9 mouse cellular contexts compared by ENCODE assay signal in the genomic region with DNA sequence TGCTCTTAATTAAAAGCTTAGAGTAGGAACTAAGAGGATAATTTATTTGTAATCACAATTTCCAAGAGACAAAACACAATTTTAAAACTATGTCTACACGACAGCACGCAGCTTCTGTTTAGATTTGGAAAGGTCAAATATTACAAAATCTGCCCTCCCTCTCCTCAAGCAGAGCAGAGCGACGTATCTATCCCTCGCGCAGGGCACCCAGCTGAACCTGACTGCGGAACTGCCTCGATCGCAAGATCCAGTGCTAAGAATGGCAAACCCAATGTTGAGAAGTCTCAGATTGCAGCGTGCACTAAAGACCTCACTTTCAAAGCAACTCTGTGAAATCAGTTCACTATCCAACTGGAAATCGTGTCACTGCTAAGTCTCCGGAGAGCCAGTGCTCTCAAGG. TPM values are rescaled to one million over a fixed set of nuclear protein-coding genes. Genes with fewer than 3 reads are reported as not detected.
DNase-seq lines count a peak whose midpoint lies in the region; ATAC-seq and TF ChIP-seq lines count a peak whose summit lies in the region.
"Had no signal": no experiment of that assay in that cellular context is flagged by ENCODE, and none has a peak within 500 bp of the region (broad histone marks: within the 10 kb centered on the region; RNA-seq: fewer than 3 reads in every experiment).

No protein-coding gene starts in this region.

- no peak for TF ChIP-seq CTCF in gastrocnemius, adult 2 months (IDR thresholded peaks at IDR 0.05)
- TF ChIP-seq CTCF in E14TG2a.4 (conservative IDR thresholded peaks at IDR 0.05; ENCODE audit: low read length) = no peak
- TF ChIP-seq CTCF in liver, postnatal 0 days (IDR thresholded peaks at IDR 0.05; ENCODE audit: low read depth) = no peak

- no peaks in the 10 kb centered on the region for H3K36me3 ChIP-seq in E14TG2a.4 (ENCODE audit: insufficient read depth, low read length)
- no peaks in the 10 kb centered on the region for H3K36me3 ChIP-seq in heart, embryonic 16.5 days (ENCODE audit: control insufficient read depth, insufficient read depth)
- no peaks in the 10 kb centered on the region for H3K36me3 ChIP-seq in liver, postnatal 0 days (replicated peaks; ENCODE audit: insufficient read depth, low read length)

- 36% methylated on average over 12 of the region's 12 CpGs for WGBS in heart, embryonic 16.5 days
- WGBS in liver, postnatal 0 days (ENCODE audit: insufficient replicate concordance) = 54% methylated on average over 12 of the region's 12 CpGs

- no peak for TF ChIP-seq EP300 in liver, postnatal 0 days (IDR thresholded peaks at IDR 0.05; ENCODE audit: low read depth)

- DNase-seq in gastrocnemius, adult 2 months = peak; percentile 35
- DNase-seq in gastrocnemius, adult 8-10 months (ENCODE audit: low spot score in 2 of 2) = no peak
- DNase-seq in liver, postnatal 0 days = no peak
- no peak for DNase-seq in thymus, postnatal 14 days
- DNase-seq in right cerebral cortex, postnatal 25 days = no peak
- no peak for DNase-seq in layer of hippocampus, postnatal 25 days (ENCODE audit: extremely low spot score in 1 of 2, low spot score in 1 of 2)
- DNase-seq: lung, postnatal 4 days had no signal

- peak overlapping the region; percentile 89 for H3K4me2 ChIP-seq in heart, embryonic 16.5 days (ENCODE audit: low read depth, low read length)
- peak overlapping the region; percentile 73 for H3K4me2 ChIP-seq in liver, postnatal 0 days (ENCODE audit: low read depth, low read length)

- intact Hi-C loops in gastrocnemius, adult 2 months (cut with DNase I) = no loop called here

- no peak for ATAC-seq in heart, embryonic 16.5 days (replicated peaks; ENCODE audit: extremely low read depth, insufficient read depth, low FRiP score)
- no peak for ATAC-seq in liver, postnatal 0 days

- peaks cover 12% of the 10 kb centered on the region for H3K27me3 ChIP-seq in E14TG2a.4 (ENCODE audit: insufficient read depth, low read length)
- no peaks in the 10 kb centered on the region for H3K27me3 ChIP-seq in heart, embryonic 16.5 days (ENCODE audit: control insufficient read depth, insufficient read depth, low read length)
- H3K27me3 ChIP-seq in liver, postnatal 0 days (ENCODE audit: insufficient read depth, low read length) = peaks cover 15% of the 10 kb centered on the region

- peak overlapping the region; percentile 98 for H3K9ac ChIP-seq in heart, embryonic 16.5 days (ENCODE audit: low read length)
- H3K9ac ChIP-seq in liver, postnatal 0 days (replicated peaks) = peak overlapping the region; percentile 60

- no peaks in the 10 kb centered on the region for H3K9me3 ChIP-seq in E14TG2a.4 (ENCODE audit: low read length)
- no peaks in the 10 kb centered on the region for H3K9me3 ChIP-seq in heart, embryonic 16.5 days (replicated peaks; ENCODE audit: control insufficient read depth, low read length)
- no peaks in the 10 kb centered on the region for H3K9me3 ChIP-seq in liver, postnatal 0 days (ENCODE audit: low read length)

- peak overlapping the region; percentile 77 for H3K4me3 ChIP-seq in gastrocnemius, adult 2 months
- peak overlapping the region; percentile 94 for H3K4me3 ChIP-seq in E14TG2a.4 (replicated peaks; ENCODE audit: low read length)
- peak overlapping the region; percentile 98 for H3K4me3 ChIP-seq in heart, embryonic 16.5 days (ENCODE audit: low read length)
- peak overlapping the region; percentile 79 for H3K4me3 ChIP-seq in liver, postnatal 0 days (ENCODE audit: low read depth, low read length)

- H3K4me1 ChIP-seq in E14TG2a.4 (replicated peaks; ENCODE audit: low read depth, low read length) = peaks cover 64% of the 10 kb centered on the region
- H3K4me1 ChIP-seq in heart, embryonic 16.5 days (ENCODE audit: control insufficient read depth, insufficient read depth, low read length) = peaks cover 31% of the 10 kb centered on the region
- H3K4me1 ChIP-seq in liver, postnatal 0 days (ENCODE audit: insufficient read depth) = peaks cover 21% of the 10 kb centered on the region

- H3K27ac ChIP-seq in gastrocnemius, adult 2 months = peak overlapping the region; percentile 99
- H3K27ac ChIP-seq in heart, embryonic 16.5 days (ENCODE audit: low read length) = peak overlapping the region; percentile 42
- H3K27ac ChIP-seq in liver, postnatal 0 days (ENCODE audit: low read depth) = peak overlapping the region; percentile 62

RNA-seq across cellular contexts. Expression of gene Cdc42bpb, which starts 2.0 kb away (rescaled TPM):
- 10 to 100 TPM; 16.3 to 24.3 TPM for total RNA-seq in gastrocnemius, adult 2 months (2021)
- total RNA-seq in gastrocnemius, adult 8-10 months (2022) = 10 to 100 TPM; 13.7 to 18.7 (median 14.9) TPM
- polyA plus RNA-seq in heart, embryonic 16.5 days (2015; fragmentation: Nextera tagmentation; extraction: Ambion mirVana) = 19.6 and 27.3 TPM in 2 replicates
- 8.0 and 8.6 TPM in 2 replicates for polyA plus RNA-seq in liver, postnatal 0 days (2015; fragmentation: Nextera tagmentation; extraction: Ambion mirVana)
- 100 to 1,000 TPM; 107 to 117 TPM for total RNA-seq in layer of hippocampus, postnatal 25 days (2021)

RNA-seq across cellular contexts. Expression of gene Lbhd2, which starts 31.1 kb away (rescaled TPM):
- total RNA-seq in gastrocnemius, adult 2 months (2021) = not detected
- not detected for total RNA-seq in gastrocnemius, adult 8-10 months (2022)
- 1.3 and 1.4 TPM in 2 replicates for polyA plus RNA-seq in heart, embryonic 16.5 days (2015; fragmentation: Nextera tagmentation; extraction: Ambion mirVana)
- polyA plus RNA-seq in liver, postnatal 0 days (2015; fragmentation: Nextera tagmentation; extraction: Ambion mirVana) = 0.22 TPM in 2 replicates
- under 1 TPM in 1 of 2 experiments, not detected in 1; 0.86 TPM for total RNA-seq in layer of hippocampus, postnatal 25 days (2021)

RNA-seq across cellular contexts. Expression of gene Exoc3l4, which starts 41.3 kb away (rescaled TPM):
- 1 to 10 TPM in 1 of 2 experiments, under 1 TPM in 1; 0.56 to 1.5 TPM for total RNA-seq in gastrocnemius, adult 2 months (2021)
- 1 to 10 TPM in 3 of 4 experiments, under 1 TPM in 1; 0.72 to 3.2 (median 2.7) TPM for total RNA-seq in gastrocnemius, adult 8-10 months (2022)
- polyA plus RNA-seq in heart, embryonic 16.5 days (2015; fragmentation: Nextera tagmentation; extraction: Ambion mirVana) = 13.3 and 14.9 TPM in 2 replicates
- 13.7 TPM in 2 replicates for polyA plus RNA-seq in liver, postnatal 0 days (2015; fragmentation: Nextera tagmentation; extraction: Ambion mirVana)
- 1 to 10 TPM; 2.6 to 3.4 TPM for total RNA-seq in layer of hippocampus, postnatal 25 days (2021)

Comparison
In these comparisons a context has a peak if more than half of its experiments do, and no peak if none do; other contexts are left out.
1. H3K27ac ChIP-seq: peak in every context shown above with its lines; median percentile 99 in gastrocnemius, adult 2 months; 62 in liver, postnatal 0 days; 42 in heart, embryonic 16.5 days.
2. RNA of gene Cdc42bpb, which starts 2.0 kb away (total RNA-seq): 107 to 117 TPM in layer of hippocampus, postnatal 25 days; 16.3 to 24.3 TPM in gastrocnemius, adult 2 months and 13.7 to 18.7 TPM in gastrocnemius, adult 8-10 months; every median in the first group is over 4 times any median in the second.
3. Peak in every context shown above with its lines, with median percentiles within 50 percentile points of each other: H3K4me3 ChIP-seq.